Mouse (Mus musculus) embryonic facial prominence, embryonic 14.5 days (tissue): Measurements from ENCODE around the gene Ahcy. TPM values are rescaled to one million over a fixed set of nuclear protein-coding genes. Genes with fewer than 3 reads are reported as not detected.
"Not testable (repeated sequence)": the region's sequence is repeated elsewhere in the genome, so short reads cannot be mapped to it uniquely, and the experiment has no call there.

Experiments used
- ATAC-seq: fragments of 200-750 bp; cut with Nextera tagmentation; 2 replicates; pipeline ENCODE4 v1.8.0; 2017; ENCODE audit warnings: low read depth, moderate number of reproducible peaks, moderate TSS enrichment
- DNase-seq: peaks from one replicate; pipeline ENCODE4 v3.0.0-alpha.2; 2015; ENCODE audit warnings: low spot score
- H3K27ac ChIP-seq: fragments of 300-500 bp; sonication (generic); replicated peaks from 2 replicates; pipeline ENCODE4 v1.5.1; 2014; ENCODE audit warnings: low read depth, mild to moderate bottlenecking, low read length, moderate library complexity
- H3K27me3 ChIP-seq: fragments of 300-500 bp; sonication (generic); replicated peaks from 2 replicates; pipeline ENCODE4 v1.6.1; 2014; ENCODE audit warnings: low read length; ENCODE audit not compliant: control insufficient read depth, insufficient read depth
- H3K36me3 ChIP-seq: fragments of 300-500 bp; sonication (generic); 2 replicates; pipeline ENCODE4 v1.6.1; 2014; ENCODE audit warnings: low read length, mixed read lengths; ENCODE audit not compliant: control insufficient read depth, insufficient read depth
- H3K4me1 ChIP-seq: fragments of 300-500 bp; sonication (generic); 2 replicates; pipeline ENCODE4 v1.6.1; 2014; ENCODE audit warnings: antibody characterized with exemption, low read length; ENCODE audit not compliant: control insufficient read depth, insufficient read depth
- H3K4me2 ChIP-seq: fragments of 300-500 bp; sonication (generic); 2 replicates; pipeline ENCODE4 v1.6.1; 2014; ENCODE audit warnings: low read depth, mild to moderate bottlenecking, low read length, moderate library complexity, mixed read lengths
- H3K4me3 ChIP-seq: fragments of 300-500 bp; sonication (generic); 2 replicates; pipeline ENCODE4 v1.5.1; 2014; ENCODE audit warnings: low read depth, mild to moderate bottlenecking, low read length
- H3K9ac ChIP-seq: fragments of 300-500 bp; sonication (generic); 2 replicates; pipeline ENCODE4 v1.6.1; 2014; ENCODE audit warnings: low read depth, mild to moderate bottlenecking, low read length, moderate library complexity, mixed read lengths
- H3K9me3 ChIP-seq: fragments of 300-500 bp; sonication (generic); 2 replicates; pipeline ENCODE4 v1.6.1; 2016; ENCODE audit warnings: low read length; ENCODE audit not compliant: control insufficient read depth
- WGBS: fragments of 180-500 bp; shearing (Covaris S2); extraction: QIAGEN DNeasy Blood & Tissue Kit; methylation state at CpG from one replicate; pipeline ENCODE4 v1.1.7; 2014; 5-methylcytosine and 5-hydroxymethylcytosine counted together
- polyA plus RNA-seq: library from polyadenylated mRNA; unstranded; fragments of >200 nt; fragmentation: Nextera tagmentation; extraction: Ambion mirVana; gene quantifications from 2 replicates; pipeline ENCODE4 v1.2.1, GENCODE M21; 2014

Ahcy gene
- polyA plus RNA-seq, 1 experiment from 2014 or later = 63.4 TPM

GRCm38 (mm10) chr2:155057361-155057760 lies 16.9 kb downstream of the Ahcy start:
- Histone ChIP-seq H3K4me2 (no peak overlapping the region), H3K4me3 (no peak overlapping the region), H3K4me1 (no peaks in the 10 kb centered on the region), H3K27me3 (no peaks in the 10 kb centered on the region), H3K9me3 (no peaks in the 10 kb centered on the region), H3K9ac (no peak overlapping the region), H3K27ac (no peak overlapping the region), H3K36me3 (peaks cover 27% of the 10 kb centered on the region)
- DNase-seq (no peak), ATAC-seq (no peak)
- 55% methylated on average over 1 of the region's 1 CpGs for WGBS

GRCm38 (mm10) chr2:155056076-155056578 lies 18.2 kb downstream of the Ahcy start:
- Histone ChIP-seq H3K27ac (no peak overlapping the region), H3K9ac (no peak overlapping the region), H3K4me1 (peaks cover 8% of the 10 kb centered on the region; the same call in 1 of the 2 replicates), H3K27me3 (no peaks in the 10 kb centered on the region), H3K9me3 (no peaks in the 10 kb centered on the region), H3K4me2 (no peak overlapping the region), H3K4me3 (no peak overlapping the region), H3K36me3 (peaks cover 16% of the 10 kb centered on the region)
- 73% methylated on average over 5 of the region's 5 CpGs for WGBS
- ATAC-seq = no peak
- no peak for DNase-seq

DNA sequence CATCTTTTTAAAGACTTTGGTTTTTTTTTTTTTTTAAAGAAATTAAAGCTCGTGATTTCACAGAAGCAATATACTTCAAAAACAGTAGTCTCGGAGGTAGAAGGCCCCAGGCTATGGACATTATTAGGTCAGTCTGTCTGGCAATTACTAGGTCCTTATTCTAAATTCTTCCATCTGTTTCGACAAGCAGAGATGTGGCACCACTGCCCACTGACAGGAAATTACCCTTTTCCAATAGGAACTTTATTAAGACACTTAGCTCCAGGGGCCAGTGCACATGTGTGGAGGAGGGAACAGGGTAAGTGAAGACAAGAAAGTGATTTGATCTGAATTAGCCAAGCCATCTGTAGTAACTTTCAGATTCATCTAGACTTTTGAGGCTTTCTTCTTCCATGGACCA lies 19.6 kb downstream of the Ahcy start:
- Histone ChIP-seq H3K9ac (no peak overlapping the region), H3K36me3 (peaks cover 8% of the 10 kb centered on the region), H3K4me3 (no peak overlapping the region), H3K27me3 (no peaks in the 10 kb centered on the region), H3K9me3 (no peaks in the 10 kb centered on the region), H3K4me2 (no peak overlapping the region), H3K27ac (no peak overlapping the region), H3K4me1 (peaks cover 14% of the 10 kb centered on the region; the same call in 1 of the 2 replicates)
- 41% methylated on average over 3 of the region's 3 CpGs for WGBS
- DNase-seq (no peak), ATAC-seq (no peak)

DNA sequence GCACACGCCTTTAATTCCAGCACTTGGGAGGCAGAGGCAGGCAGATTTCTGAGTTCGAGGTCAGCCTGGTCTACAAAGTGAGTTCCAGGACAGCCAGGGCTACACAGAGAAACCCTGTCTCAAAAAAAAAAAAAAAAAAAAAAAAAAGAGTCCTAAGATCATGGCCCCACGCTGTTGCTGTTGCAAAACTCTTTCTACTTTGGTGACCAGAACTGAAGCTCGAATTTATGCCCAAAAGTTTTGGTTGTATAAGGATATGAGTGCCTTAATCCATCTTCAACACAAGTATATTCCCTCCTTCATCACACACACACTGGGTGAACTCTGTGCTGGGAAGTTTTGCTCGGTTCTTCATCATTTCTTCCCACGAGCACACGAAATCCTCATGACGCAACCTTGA lies 20.8 kb downstream of the Ahcy start:
- not testable (repeated sequence) for H3K4me3 ChIP-seq, H3K4me2 ChIP-seq, H3K27ac ChIP-seq, DNase-seq, H3K9me3 ChIP-seq, H3K27me3 ChIP-seq, H3K36me3 ChIP-seq, H3K9ac ChIP-seq, ATAC-seq
- WGBS = 91% methylated on average over 8 of the region's 8 CpGs
- H3K4me1 ChIP-seq = peaks cover 14% of the 10 kb centered on the region; the same call in 1 of the 2 replicates

DNA sequence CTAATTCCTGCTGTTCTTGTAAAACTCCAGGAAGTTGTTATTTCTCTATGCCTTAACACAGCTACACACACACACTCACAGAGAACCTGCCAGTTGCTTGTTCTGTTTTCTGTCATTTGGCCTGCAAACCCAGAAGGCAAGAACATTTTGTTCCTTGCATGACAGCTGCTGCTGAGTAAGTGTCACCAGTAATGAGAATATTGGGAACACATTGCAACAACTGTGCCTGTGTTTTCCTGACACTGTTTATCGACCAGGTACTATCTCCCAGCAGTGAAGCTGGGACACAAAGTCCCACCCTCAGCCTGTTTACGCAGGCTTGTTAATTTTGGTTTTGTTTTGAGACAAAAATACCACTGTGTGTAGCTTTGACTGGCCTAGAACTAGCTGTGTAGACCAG lies 21.6 kb downstream of the Ahcy start:
- DNase-seq (no peak), ATAC-seq (no peak)
- Histone ChIP-seq H3K27ac (no peak overlapping the region), H3K27me3 (no peaks in the 10 kb centered on the region), H3K9ac (no peak overlapping the region), H3K4me2 (no peak overlapping the region), H3K4me3 (no peak overlapping the region), H3K4me1 (peaks cover 14% of the 10 kb centered on the region), H3K36me3 (no peaks in the 10 kb centered on the region), H3K9me3 (no peaks in the 10 kb centered on the region)
- WGBS = 73% methylated on average over 2 of the region's 2 CpGs

GRCm38 (mm10) chr2:155051622-155052351 lies 22.5 kb downstream of the Ahcy start:
- Histone ChIP-seq H3K27ac (peak overlapping the region; percentile 74), H3K9me3 (no peaks in the 10 kb centered on the region)

DNA sequence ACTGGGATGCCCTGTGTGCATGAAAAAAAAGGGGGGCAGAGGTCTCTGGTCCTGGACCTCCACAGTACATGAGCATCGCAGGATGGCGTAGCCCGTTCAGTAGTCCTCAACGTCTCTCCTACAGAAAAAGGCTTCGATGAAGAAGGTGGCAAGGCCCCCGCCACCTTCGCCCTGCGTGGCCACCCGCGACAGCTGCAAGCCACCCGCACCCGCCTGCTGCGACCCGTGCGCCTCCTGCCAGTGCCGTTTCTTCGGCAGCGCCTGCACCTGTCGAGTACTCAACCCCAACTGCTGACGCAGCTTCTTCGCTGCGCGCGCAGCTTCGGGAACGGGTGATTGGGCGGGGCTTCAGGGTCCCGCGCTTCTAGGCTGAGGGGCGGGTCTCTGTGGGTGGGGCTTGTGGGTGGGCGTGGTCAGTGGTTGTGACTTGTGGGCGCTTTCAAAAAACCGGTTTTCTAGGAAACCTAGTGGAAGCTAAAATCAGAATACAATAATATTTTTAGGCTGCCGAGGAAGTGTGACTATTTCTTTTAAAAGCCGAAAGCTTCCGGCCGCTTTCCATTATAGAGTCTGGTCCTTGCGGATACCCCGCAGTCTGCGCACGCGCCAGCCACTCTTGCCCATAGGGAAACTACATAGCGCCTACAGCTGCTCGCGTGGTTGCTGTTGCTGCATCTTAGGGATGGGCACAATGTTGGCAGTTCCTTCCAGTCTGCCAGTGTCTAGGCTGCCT lies 23.6 kb downstream of the Ahcy start:
- Histone ChIP-seq H3K36me3 (no peaks in the 10 kb centered on the region), H3K9ac (peak overlapping the region; percentile 69), H3K4me3 (peak overlapping the region; percentile 57), H3K4me2 (peak overlapping the region; percentile 90), H3K9me3 (no peaks in the 10 kb centered on the region), H3K27me3 (no peaks in the 10 kb centered on the region), H3K4me1 (peaks cover 19% of the 10 kb centered on the region), H3K27ac (peak overlapping the region; percentile 76)
- peak; percentile 97 for DNase-seq
- peak; percentile 95 for ATAC-seq
- WGBS = 1% methylated on average over 30 of the region's 45 CpGs

More at GRCm38 (mm10) chr2:155051622-155052351, 22.5 kb downstream of the Ahcy start:
- Histone ChIP-seq H3K9ac (peak overlapping the region; percentile 57), H3K4me1 (peaks cover 19% of the 10 kb centered on the region), H3K36me3 (no peaks in the 10 kb centered on the region), H3K4me3 (peak overlapping the region; percentile 57), H3K27me3 (no peaks in the 10 kb centered on the region), H3K4me2 (peak overlapping the region; percentile 90)
- no peak for ATAC-seq
- whole genome bisulfite sequencing = 22% methylated on average over 9 of the region's 9 CpGs
- DNase-seq = no peak

DNA sequence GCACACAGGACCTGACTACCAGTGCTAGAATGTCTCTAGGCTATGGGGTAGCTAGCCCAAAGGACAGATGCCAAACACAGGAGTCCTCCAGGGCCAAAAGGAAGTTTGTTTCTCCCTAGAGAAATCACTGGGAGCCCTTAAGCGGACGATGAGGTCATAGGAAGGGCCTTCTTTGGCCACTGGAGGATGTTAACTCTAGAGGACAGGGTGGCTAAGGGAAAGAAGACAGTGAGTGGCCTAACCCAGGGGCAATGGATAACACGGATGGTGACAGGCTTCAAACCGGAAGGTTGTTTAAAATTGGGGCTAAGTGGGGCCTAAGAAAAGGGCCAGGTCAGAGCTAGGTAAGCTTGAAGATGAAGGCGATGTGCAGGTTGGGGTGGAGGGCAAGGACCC lies 24.2 kb downstream of the Ahcy start:
- peak overlapping the region; percentile 76 for H3K27ac ChIP-seq
- H3K9me3 ChIP-seq = no peaks in the 10 kb centered on the region
- H3K4me2 ChIP-seq = peak overlapping the region; percentile 90
- peak overlapping the region; percentile 57 for H3K4me3 ChIP-seq
- H3K27me3 ChIP-seq = no peaks in the 10 kb centered on the region
- DNase-seq = no peak
- no peaks in the 10 kb centered on the region for H3K36me3 ChIP-seq
- WGBS = 18% methylated on average over 5 of the region's 5 CpGs
- peaks cover 19% of the 10 kb centered on the region for H3K4me1 ChIP-seq
- peak; percentile 23; the same call in 1 of the 2 replicates for ATAC-seq
- H3K9ac ChIP-seq = peak overlapping the region; percentile 69
